Mouse (Mus musculus) cerebellum, postnatal 25 days (tissue): ENCODE results near the gene C2.
A peak's percentile ranks its signal among the peaks of the same experiment; 100 is the strongest.
"Not testable (repeated sequence)": the region's sequence is repeated elsewhere in the genome, so short reads cannot be mapped to it uniquely, and the experiment has no call there.

Experiments used
- DNase-seq, 2 experiments: peaks; one replicate each; pipeline ENCODE4 v3.0.0; 2021; ENCODE audit warnings: mixed read lengths in 2 of 2

Gene C2

GRCm38 (mm10) chr17:34874321-34874720, 23.7 kb downstream of the C2 start:
- no peak for DNase-seq

GRCm38 (mm10) chr17:34865981-34866380, 32.1 kb downstream of the C2 start:
- DNase-seq, result no peak

GRCm38 (mm10) chr17:34862416-34863081, 35.5 kb downstream of the C2 start, which contains the start of gene Cfb:
Gene Cfb, minus strand, starts transcription at chr17:34862518.
- no peak for DNase-seq

GRCm38 (mm10) chr17:34861704-34862415, 36.2 kb downstream of the C2 start:
- no peak for DNase-seq

GRCm38 (mm10) chr17:34860514-34860913, 37.6 kb downstream of the C2 start:
- no peak for DNase-seq

- no peak for DNase-seq
These were observed 39.4 kb downstream of the C2 start for GRCm38 (mm10) chr17:34858670-34859069.

- DNase-seq, result peak; percentile 38 to 66
These were observed 42.2 kb downstream of the C2 start for GRCm38 (mm10) chr17:34855825-34856224.

GRCm38 (mm10) chr17:34854761-34855160, 43.3 kb downstream of the C2 start:
- DNase-seq, result no peak

- DNase-seq, result no peak
These were observed 44.6 kb downstream of the C2 start for GRCm38 (mm10) chr17:34853511-34853910.

- DNase-seq, result no peak
These were observed 47.4 kb downstream of the C2 start for GRCm38 (mm10) chr17:34850517-34851125.

GRCm38 (mm10) chr17:34849722-34850516, 48.1 kb downstream of the C2 start, which contains the start of the genes Skiv2l and Nelfe:
Gene Skiv2l, minus strand, starts transcription at chr17:34850210.
Gene Nelfe, plus strand, starts transcription at chr17:34850391.
- peak; percentile 98 to 99 for DNase-seq

GRCm38 (mm10) chr17:34847615-34848014, 50.5 kb downstream of the C2 start:
- peak in 1 of 2 experiments; percentile 2 for DNase-seq

GRCm38 (mm10) chr17:34847192-34847591, 50.9 kb downstream of the C2 start:
- peak in 1 of 2 experiments; percentile 2 for DNase-seq

GRCm38 (mm10) chr17:34844884-34845283, 53.2 kb downstream of the C2 start:
- no peak for DNase-seq

GRCm38 (mm10) chr17:34840736-34841307, 57.2 kb downstream of the C2 start:
- DNase-seq, result no peak

GRCm38 (mm10) chr17:34838785-34839184, 59.3 kb downstream of the C2 start:
- DNase-seq, result no peak

- peak in 1 of 2 experiments; percentile 39 for DNase-seq
These were observed 60.4 kb downstream of the C2 start for GRCm38 (mm10) chr17:34837464-34838324.

GRCm38 (mm10) chr17:34836856-34837221, 61.2 kb downstream of the C2 start, which contains the start of the genes Stk19 and Dxo:
Gene Stk19, minus strand, starts transcription at chr17:34836945.
Gene Dxo, plus strand, starts transcription at chr17:34837019.
- DNase-seq, result peak; percentile 98

GRCm38 (mm10) chr17:34836155-34836855, 61.8 kb downstream of the C2 start:
- no peak for DNase-seq

- not testable (repeated sequence) for DNase-seq
These were observed 67.3 kb downstream of the C2 start for GRCm38 (mm10) chr17:34830776-34831175.
